Mouse (Mus musculus) frontal cortex, postnatal 25 days (tissue): ENCODE results near the gene Nmnat2.
"Not testable (repeated sequence)": the region's sequence is repeated elsewhere in the genome, so short reads cannot be mapped to it uniquely, and the experiment has no call there.

ENCODE experiments used
- DNase-seq, 2 experiments: peaks; one replicate each; pipeline ENCODE4 v3.0.0; 2022; ENCODE audit warnings: low spot score in 2 of 2

The Nmnat2 gene

GRCm38 (mm10) chr1:153054112-153054821 is 99.5 kb downstream of the Nmnat2 start:
- DNase-seq: no peak

GRCm38 (mm10) chr1:153058290-153058689 is 103.5 kb downstream of the Nmnat2 start:
- DNase-seq: no peak

- no peak for DNase-seq
These were observed 104.8 kb downstream of the Nmnat2 start for GRCm38 (mm10) chr1:153059626-153060025.

GRCm38 (mm10) chr1:153062547-153062946 is 107.8 kb downstream of the Nmnat2 start:
- DNase-seq: no peak

GRCm38 (mm10) chr1:153064784-153065390 is 110.1 kb downstream of the Nmnat2 start:
- DNase-seq: no peak

GRCm38 (mm10) chr1:153065473-153066386 is 110.9 kb downstream of the Nmnat2 start:
- DNase-seq: no peak

GRCm38 (mm10) chr1:153066387-153066781 is 111.6 kb downstream of the Nmnat2 start:
- no peak for DNase-seq

- DNase-seq: no peak
These were observed 116.8 kb downstream of the Nmnat2 start for GRCm38 (mm10) chr1:153071563-153071962.

GRCm38 (mm10) chr1:153071995-153072394 is 117.2 kb downstream of the Nmnat2 start:
- no peak for DNase-seq

- DNase-seq: no peak
These were observed 117.9 kb downstream of the Nmnat2 start for GRCm38 (mm10) chr1:153072711-153073110.

GRCm38 (mm10) chr1:153073441-153073840 is 118.6 kb downstream of the Nmnat2 start:
- DNase-seq: no peak

- no peak for DNase-seq
These were observed 120.4 kb downstream of the Nmnat2 start for GRCm38 (mm10) chr1:153075087-153075736.

GRCm38 (mm10) chr1:153075955-153076354 is 121.2 kb downstream of the Nmnat2 start:
- no peak for DNase-seq

- not testable (repeated sequence) for DNase-seq
These were observed 128.4 kb downstream of the Nmnat2 start for GRCm38 (mm10) chr1:153083233-153083632.

- DNase-seq: no peak
These were observed 129.4 kb downstream of the Nmnat2 start for GRCm38 (mm10) chr1:153084191-153084590.

- no peak for DNase-seq
These were observed 130.4 kb downstream of the Nmnat2 start for GRCm38 (mm10) chr1:153085198-153085597.

GRCm38 (mm10) chr1:153087771-153088170 is 133.0 kb downstream of the Nmnat2 start:
- no peak for DNase-seq

GRCm38 (mm10) chr1:153090081-153090480 is 135.3 kb downstream of the Nmnat2 start:
- DNase-seq: no peak

GRCm38 (mm10) chr1:153090807-153091206 is 136.0 kb downstream of the Nmnat2 start:
- DNase-seq: no peak

- no peak for DNase-seq
These were observed 136.8 kb downstream of the Nmnat2 start for GRCm38 (mm10) chr1:153091438-153092236.
